Mouse (Mus musculus) ovary, postnatal 36 days (tissue): Measurements from ENCODE around the gene Lrrc3.

Source experiments
- DNase-seq: peaks from one replicate; pipeline ENCODE4 v3.0.0; 2022; ENCODE audit warnings: low spot score, mixed read lengths

The Lrrc3 gene

DNA sequence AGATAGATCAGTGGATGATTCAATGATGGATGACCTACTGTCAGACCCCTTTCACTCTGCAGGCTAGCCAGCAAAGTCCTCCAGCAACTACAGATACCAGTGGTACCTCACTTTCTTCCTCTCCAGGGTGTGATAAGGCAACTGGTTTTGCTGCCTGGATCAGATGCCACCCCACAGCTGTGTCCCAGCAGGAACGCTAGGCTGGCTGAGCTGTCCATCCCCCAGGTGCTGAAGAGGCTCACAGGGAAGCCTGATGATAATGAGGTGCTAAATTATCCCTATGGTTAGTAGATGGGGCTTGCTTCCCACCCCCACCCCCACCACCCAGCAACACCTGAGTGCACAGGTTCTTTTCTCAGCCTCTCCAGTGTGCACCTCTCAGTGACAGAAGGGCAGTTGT is 34.8 kb downstream of the Lrrc3 start:
- DNase-seq, result no peak

DNA sequence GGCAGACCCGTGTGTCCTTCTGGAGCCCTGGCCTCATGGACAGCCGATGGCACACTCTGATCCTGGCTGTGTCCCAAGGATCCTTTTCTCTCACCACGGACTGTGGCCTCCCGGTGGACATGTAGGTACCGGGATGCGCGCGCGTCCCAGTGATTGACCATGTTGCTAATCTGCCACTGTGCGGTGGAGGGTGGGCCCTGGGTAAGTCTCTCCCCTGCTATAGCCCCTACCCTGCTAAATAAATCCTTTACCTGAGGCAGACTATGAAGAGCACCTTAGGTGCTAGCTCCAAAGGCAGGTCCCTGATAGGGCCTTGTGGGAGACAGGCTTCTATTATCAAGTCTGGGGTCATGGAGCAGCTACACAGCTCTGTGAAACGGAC is 37.6 kb downstream of the Lrrc3 start:
- no peak for DNase-seq

DNA sequence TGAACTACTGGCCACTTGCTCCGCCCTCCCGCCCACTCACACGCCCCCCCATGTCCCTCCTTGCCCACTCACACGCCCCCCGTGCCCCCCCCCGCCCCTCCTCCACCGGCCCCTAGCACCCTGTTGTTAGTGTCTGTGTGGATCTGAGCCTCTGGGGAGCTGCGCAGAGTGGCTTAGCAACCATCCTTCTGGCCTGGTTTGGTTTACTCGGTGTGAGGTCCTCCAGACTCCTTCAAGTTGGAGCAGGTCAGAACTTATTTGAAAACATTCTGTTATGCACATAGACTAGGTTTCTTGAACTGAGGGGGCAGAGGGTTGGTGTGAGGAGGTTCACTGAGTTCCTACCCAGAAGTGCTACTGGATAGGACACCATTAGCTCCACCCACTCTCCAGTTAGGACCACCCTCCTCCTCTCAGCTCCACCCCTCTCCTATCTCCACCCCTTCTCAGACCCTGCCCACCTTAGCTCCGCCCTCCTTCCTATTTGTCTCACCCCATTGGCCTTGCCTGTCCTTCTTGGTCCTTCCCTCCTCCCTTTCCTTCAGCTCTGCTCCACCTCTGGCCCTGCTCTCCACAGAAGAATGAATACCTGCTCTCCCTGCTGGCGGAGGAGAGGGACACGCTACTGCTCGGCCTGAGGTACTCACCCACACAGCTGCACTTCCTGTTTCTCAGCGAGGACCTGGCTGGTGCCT is 38.1 kb downstream of the Lrrc3 start:
- peak; percentile 33 for DNase-seq

DNA sequence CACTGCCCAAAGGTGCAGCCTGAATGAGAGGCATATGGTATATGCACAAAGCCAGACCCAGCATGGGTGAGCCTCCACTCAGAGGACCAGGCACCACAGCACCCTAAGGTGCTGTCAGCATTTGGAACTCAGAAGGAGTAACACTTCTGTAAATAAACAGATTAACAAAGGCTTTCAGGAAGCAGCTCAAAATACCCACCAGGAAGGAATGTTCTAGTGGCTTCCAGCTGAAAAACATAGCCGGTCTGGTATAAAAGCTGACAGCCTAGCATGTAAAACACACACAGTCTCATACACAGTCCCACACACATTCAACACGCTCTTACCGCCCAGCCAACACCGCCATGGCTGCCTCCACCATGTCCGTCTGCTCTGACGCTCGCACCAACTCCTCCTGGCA is 40.7 kb downstream of the Lrrc3 start, which contains the start of gene Gm3285:
Gm3285 (plus strand) TSS at position 301 of the 400 bp plus-strand sequence.
- no peak for DNase-seq

DNA sequence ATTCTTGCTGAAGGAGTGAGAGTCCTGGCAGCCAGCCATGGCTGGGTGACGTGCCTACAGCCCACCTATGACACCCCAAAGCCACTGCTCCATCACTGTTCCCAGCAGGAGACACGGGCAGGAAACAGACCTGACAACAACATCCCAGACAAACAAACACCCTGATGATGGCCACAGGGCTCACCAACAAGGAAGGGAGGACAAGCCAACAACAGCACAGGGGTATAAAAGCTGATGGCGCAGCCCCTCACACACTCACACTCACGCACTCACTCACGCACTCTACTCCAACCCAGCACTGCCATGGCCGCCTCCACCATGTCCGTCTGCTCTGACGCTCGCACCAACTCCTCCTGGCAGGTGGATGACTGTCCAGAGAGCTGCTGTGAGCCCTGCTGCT is 49.8 kb downstream of the Lrrc3 start, which contains the start of gene Gm10318:
Gm10318 (plus strand) TSS at position 301 of the 400 bp plus-strand sequence.
- no peak for DNase-seq
